ENCODE assay signal across 15 mouse cellular contexts in the genomic region with DNA sequence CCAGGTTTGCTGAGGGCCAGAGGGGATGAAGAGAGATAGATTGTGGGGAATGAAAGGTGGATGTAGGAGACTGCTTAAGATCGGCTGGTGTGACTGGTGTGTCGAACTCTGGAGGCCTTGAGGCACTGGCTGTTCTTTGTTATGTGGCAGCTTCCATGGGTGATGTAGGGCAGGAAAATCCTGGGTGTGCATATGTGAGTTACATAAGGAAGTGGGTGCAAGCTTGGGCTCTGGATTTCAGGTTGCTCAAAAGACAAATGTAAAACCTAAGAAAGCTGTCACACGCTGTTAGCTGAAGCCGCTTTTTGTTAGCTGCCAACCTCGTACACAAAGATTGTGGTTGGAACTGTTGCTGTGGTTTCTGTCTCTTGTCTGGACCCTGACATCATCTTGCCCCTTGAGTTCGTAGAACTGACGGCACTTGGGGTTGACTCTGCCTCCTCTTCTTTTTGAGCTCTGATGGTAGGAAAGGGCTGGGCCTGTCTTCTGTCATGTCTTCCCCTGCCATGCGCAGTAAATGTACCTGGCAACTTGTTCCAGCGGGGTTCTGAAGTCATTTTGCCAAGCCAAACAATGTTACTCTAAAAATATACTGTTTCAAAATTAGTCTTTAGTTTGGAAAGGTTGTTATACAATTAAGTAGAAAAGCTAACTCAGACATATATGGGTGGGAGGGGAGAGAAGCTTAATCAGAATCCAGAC. TPM values are rescaled to one million over a fixed set of nuclear protein-coding genes. Genes with fewer than 3 reads are reported as not detected.
DNase-seq lines count a peak whose midpoint lies in the region; ATAC-seq lines count a peak whose summit lies in the region.
"Had no signal": no experiment of that assay in that cellular context is flagged by ENCODE, and none has a peak within 500 bp of the region (broad histone marks: within the 10 kb centered on the region; RNA-seq: fewer than 3 reads in every experiment).

No protein-coding gene starts in this region.

- no peaks in the 10 kb centered on the region for H3K36me3 ChIP-seq in kidney, embryonic 16.5 days (ENCODE audit: insufficient read depth, low read length)
- H3K36me3 ChIP-seq in hindbrain, embryonic 16.5 days (ENCODE audit: control insufficient read depth, insufficient read depth, low read length), result no peaks in the 10 kb centered on the region
- H3K36me3 ChIP-seq: embryonic facial prominence, embryonic 12.5 days; forebrain, embryonic 12.5 days; limb, embryonic 15.5 days had no signal

- H3K4me3 ChIP-seq in kidney, embryonic 16.5 days (ENCODE audit: low read length), result no peak overlapping the region
- H3K4me3 ChIP-seq in hindbrain, embryonic 16.5 days (ENCODE audit: low read length), result no peak overlapping the region
- H3K4me3 ChIP-seq: embryonic facial prominence, embryonic 12.5 days; forebrain, embryonic 12.5 days; limb, embryonic 15.5 days had no signal

- peak; percentile 83 for ATAC-seq in frontal cortex, adult (ENCODE audit: low TSS enrichment)
- ATAC-seq in kidney, embryonic 16.5 days (ENCODE audit: low FRiP score, low TSS enrichment), result no peak
- ATAC-seq in erythroblast, adult 5-6 weeks (replicated peaks; ENCODE audit: low FRiP score, poor library complexity, severe bottlenecking), result no peak
- ATAC-seq in hindbrain, embryonic 16.5 days, result no peak

- no peaks in the 10 kb centered on the region for H3K27me3 ChIP-seq in kidney, embryonic 16.5 days (ENCODE audit: insufficient read depth, low read length)
- no peaks in the 10 kb centered on the region for H3K27me3 ChIP-seq in hindbrain, embryonic 16.5 days (replicated peaks; ENCODE audit: control insufficient read depth, insufficient read depth, low read length)
- H3K27me3 ChIP-seq: embryonic facial prominence, embryonic 12.5 days; forebrain, embryonic 12.5 days; limb, embryonic 15.5 days had no signal

- H3K9me3 ChIP-seq in kidney, embryonic 16.5 days (ENCODE audit: low read length), result no peaks in the 10 kb centered on the region
- H3K9me3 ChIP-seq in hindbrain, embryonic 16.5 days (ENCODE audit: control insufficient read depth, low read length), result no peaks in the 10 kb centered on the region
- H3K9me3 ChIP-seq: embryonic facial prominence, embryonic 12.5 days; forebrain, embryonic 12.5 days; limb, embryonic 15.5 days had no signal

- H3K9ac ChIP-seq in kidney, embryonic 16.5 days (replicated peaks; ENCODE audit: low read length), result no peak overlapping the region
- no peak overlapping the region for H3K9ac ChIP-seq in hindbrain, embryonic 16.5 days (ENCODE audit: low read depth, low read length)
- H3K9ac ChIP-seq: embryonic facial prominence, embryonic 12.5 days; forebrain, embryonic 12.5 days; limb, embryonic 15.5 days had no signal

- H3K27ac ChIP-seq in kidney, embryonic 16.5 days (ENCODE audit: low read length), result no peak overlapping the region; the same call in 1 of the 2 replicates
- H3K27ac ChIP-seq in hindbrain, embryonic 16.5 days (ENCODE audit: low read depth, low read length), result no peak overlapping the region
- H3K27ac ChIP-seq: embryonic facial prominence, embryonic 12.5 days; forebrain, embryonic 12.5 days; limb, embryonic 15.5 days had no signal

- 73% methylated on average over 9 of the region's 9 CpGs for WGBS in kidney, embryonic 16.5 days
- 82% methylated on average over 9 of the region's 9 CpGs for WGBS in hindbrain, embryonic 16.5 days

- 0 out of 2 replicates have a peak, but pooled peaks cover 23% of the 10 kb centered on the region for H3K4me1 ChIP-seq in kidney, embryonic 16.5 days (ENCODE audit: insufficient read depth, low read length)
- peaks cover 3% of the 10 kb centered on the region; the same call in 1 of the 2 replicates for H3K4me1 ChIP-seq in hindbrain, embryonic 16.5 days (ENCODE audit: control insufficient read depth, insufficient read depth, low read depth, low read length)

- no peak overlapping the region for H3K4me2 ChIP-seq in kidney, embryonic 16.5 days (replicated peaks; ENCODE audit: low read depth, low read length)
- H3K4me2 ChIP-seq in hindbrain, embryonic 16.5 days (ENCODE audit: low read length), result no peak overlapping the region
- H3K4me2 ChIP-seq: embryonic facial prominence, embryonic 12.5 days; forebrain, embryonic 12.5 days; limb, embryonic 15.5 days had no signal

- no peak for DNase-seq in frontal cortex, postnatal 10 days (ENCODE audit: low spot score in 2 of 2)
- peak; percentile 18 for DNase-seq in kidney, postnatal 14 days
- peak; percentile 61 for DNase-seq in 416B (ENCODE audit: low read depth)
- peak; percentile 37 for DNase-seq in induced T-regulatory cell, adult 2 months (ENCODE audit: low read depth)
- DNase-seq: cerebellum, adult 9-10 months; gastrocnemius, postnatal 10 days; lung, adult 2 months; thymus, adult 18-20 months had no signal

RNA-seq across cellular contexts. Expression of a gene that starts 39.6 kb away (rescaled TPM):
- 43.7 and 48.0 TPM in 2 replicates for polyA plus RNA-seq in kidney, embryonic 16.5 days (2015; fragmentation: Nextera tagmentation; extraction: Ambion mirVana)
- 13.8 and 14.0 TPM in 2 replicates for total RNA-seq in erythroblast, adult 5-6 weeks (2015; ENCODE audit: low replicate concordance)
- 9.5 and 13.4 TPM in 2 replicates for total RNA-seq in erythroblast, adult 5-6 weeks (2017; ENCODE audit: low replicate concordance)
- 13.2 and 18.2 TPM in 2 replicates for polyA plus RNA-seq in hindbrain, embryonic 16.5 days (2015; fragmentation: Nextera tagmentation; extraction: Ambion mirVana)

RNA-seq across cellular contexts. Expression of a gene that starts 57.2 kb away (rescaled TPM):
- polyA plus RNA-seq in kidney, embryonic 16.5 days (2015; fragmentation: Nextera tagmentation; extraction: Ambion mirVana), result 75.1 and 79.7 TPM in 2 replicates
- total RNA-seq in erythroblast, adult 5-6 weeks (2015; ENCODE audit: low replicate concordance), result 9.6 and 9.8 TPM in 2 replicates
- 9.2 and 9.8 TPM in 2 replicates for total RNA-seq in erythroblast, adult 5-6 weeks (2017; ENCODE audit: low replicate concordance)
- 38.2 and 38.9 TPM in 2 replicates for polyA plus RNA-seq in hindbrain, embryonic 16.5 days (2015; fragmentation: Nextera tagmentation; extraction: Ambion mirVana)

Comparison
In these comparisons a context has a peak if more than half of its experiments do, and no peak if none do; other contexts are left out.
1. DNase-seq: peak in kidney, postnatal 14 days (single experiment), 416B (single experiment) and induced T-regulatory cell, adult 2 months (single experiment); none in frontal cortex, postnatal 10 days (0 of 2).